Mouse (Mus musculus) cerebellum, adult 2 months (tissue): Measurements from ENCODE around the gene 1700006A11Rik.

Source experiments
- CTCF ChIP-seq: fragments of 200-500 bp; IDR thresholded peaks from 2 replicates; pipeline ENCODE4 v1.5.1; 2011; ENCODE audit warnings: low read depth, mild to moderate bottlenecking, control low read depth, low read length, moderate library complexity, borderline replicate concordance; ENCODE audit not compliant: insufficient read depth
- POLR2A ChIP-seq: fragments of 200-500 bp; IDR thresholded peaks from 2 replicates; pipeline ENCODE4 v1.6.1; 2011; ENCODE audit warnings: low read length, control low read depth, borderline replicate concordance; ENCODE audit not compliant: insufficient read depth

GRCm38 (mm10) chr3:124390101-124390500, 35.7 kb downstream of the 1700006A11Rik start:
- TF ChIP-seq CTCF (no peak), POLR2A (no peak)
